Mouse (Mus musculus): ENCODE measurements around the gene Nudcd3.

Nudcd3 gene

GRCm38 (mm10) chr11:6200087-6200569, at the start of gene Nudcd3:
Nudcd3 (minus strand) TSS chr11:6200415.
- peak; percentile 93 for DNase-seq (ENCODE audit: low read depth, low spot score)

GRCm38 (mm10) chr11:6244707-6245106, 44.5 kb upstream of the Nudcd3 start:
- no peak for DNase-seq (ENCODE audit: low read depth, low spot score)

- DNase-seq (ENCODE audit: low read depth, low spot score), result no peak
Observed at GRCm38 (mm10) chr11:6233025-6233424, 32.8 kb upstream of the Nudcd3 start.

- no peak for DNase-seq (ENCODE audit: low read depth, low spot score)
Observed at GRCm38 (mm10) chr11:6230012-6230411, 29.8 kb upstream of the Nudcd3 start, which contains the start of gene Npc1l1. Npc1l1 (minus strand) TSS chr11:6230143.

GRCm38 (mm10) chr11:6224541-6225229, 24.5 kb upstream of the Nudcd3 start:
- DNase-seq (ENCODE audit: low read depth, low spot score), result no peak

- DNase-seq (ENCODE audit: low read depth, low spot score), result no peak
Observed at GRCm38 (mm10) chr11:6222187-6222586, 22.0 kb upstream of the Nudcd3 start.

- no peak for DNase-seq (ENCODE audit: low read depth, low spot score)
Observed at GRCm38 (mm10) chr11:6219967-6220366, 19.8 kb upstream of the Nudcd3 start.

GRCm38 (mm10) chr11:6218189-6218896, 18.1 kb upstream of the Nudcd3 start:
- DNase-seq (ENCODE audit: low read depth, low spot score), result no peak

- no peak for DNase-seq (ENCODE audit: low read depth, low spot score)
Observed at GRCm38 (mm10) chr11:6216834-6217233, 16.6 kb upstream of the Nudcd3 start.

- DNase-seq (ENCODE audit: low read depth, low spot score), result no peak
Observed at GRCm38 (mm10) chr11:6208158-6208557, 7.9 kb upstream of the Nudcd3 start.

- no peak for DNase-seq (ENCODE audit: low read depth, low spot score)
Observed at GRCm38 (mm10) chr11:6207090-6207489, 6.9 kb upstream of the Nudcd3 start.

- no peak for DNase-seq (ENCODE audit: low read depth, low spot score)
Observed at GRCm38 (mm10) chr11:6200570-6200969, 355 bp upstream of the Nudcd3 start.

- DNase-seq (ENCODE audit: low read depth, low spot score), result no peak
Observed at GRCm38 (mm10) chr11:6199410-6200086, 667 bp downstream of the Nudcd3 start, which contains the start of gene A730071L15Rik. A730071L15Rik (plus strand) TSS chr11:6200029.

- peak; percentile 16 for DNase-seq (ENCODE audit: low read depth, low spot score)
Observed at GRCm38 (mm10) chr11:6198449-6198848, 1.8 kb downstream of the Nudcd3 start.

- DNase-seq (ENCODE audit: low read depth, low spot score), result peak; percentile 18
Observed at GRCm38 (mm10) chr11:6196780-6197179, 3.4 kb downstream of the Nudcd3 start.

GRCm38 (mm10) chr11:6187878-6188277, 12.3 kb downstream of the Nudcd3 start:
- peak; percentile 92 for DNase-seq (ENCODE audit: low read depth, low spot score)

GRCm38 (mm10) chr11:6187399-6187798, 12.8 kb downstream of the Nudcd3 start:
- DNase-seq (ENCODE audit: low read depth, low spot score), result no peak

GRCm38 (mm10) chr11:6184202-6184935, 15.8 kb downstream of the Nudcd3 start:
- DNase-seq (ENCODE audit: low read depth, low spot score), result peak; percentile 68

GRCm38 (mm10) chr11:6183246-6183645, 17.0 kb downstream of the Nudcd3 start:
- peak; percentile 54 for DNase-seq (ENCODE audit: low read depth, low spot score)

- DNase-seq (ENCODE audit: low read depth, low spot score), result peak; percentile 75
Observed at GRCm38 (mm10) chr11:6180811-6181399, 19.3 kb downstream of the Nudcd3 start.

- peak; percentile 56 for DNase-seq (ENCODE audit: low read depth, low spot score)
Observed at GRCm38 (mm10) chr11:6179194-6179593, 21.0 kb downstream of the Nudcd3 start.

All from CD4-positive, CD25-positive, alpha-beta regulatory T cell, adult 2 months (primary cell).